ENCODE assay signal across 11 mouse cellular contexts in the genomic region with DNA sequence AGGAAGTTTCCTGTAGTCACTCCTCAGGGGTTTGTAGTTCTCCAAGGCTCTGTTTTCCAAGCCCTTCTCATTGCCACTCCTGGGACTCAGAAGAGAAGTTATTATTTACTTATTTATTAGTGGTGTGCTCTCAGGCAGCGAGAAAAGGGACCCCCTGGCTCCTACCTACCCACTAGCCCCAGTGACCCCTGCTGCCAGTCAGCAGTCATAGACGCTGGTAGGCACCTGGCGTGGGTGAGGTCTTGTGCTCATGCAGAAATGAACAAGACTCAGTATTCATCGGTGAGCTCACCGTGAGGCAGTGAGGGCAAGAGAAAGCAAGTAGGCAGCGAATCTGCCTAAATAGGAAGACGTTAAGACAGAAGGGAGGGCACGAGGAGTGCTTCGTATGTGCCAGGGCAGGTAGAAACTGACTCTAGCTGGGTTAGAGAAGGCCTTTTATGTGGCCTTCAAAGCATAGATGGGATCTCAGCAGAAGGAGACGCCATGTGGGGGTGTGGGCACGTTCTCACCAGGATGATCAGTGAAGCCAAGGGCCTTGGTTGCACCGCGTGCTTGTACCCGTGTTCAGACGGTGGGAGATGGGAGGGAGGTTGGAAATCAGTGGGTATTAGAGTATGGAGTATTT. TPM values are rescaled to one million over a fixed set of nuclear protein-coding genes. Genes with fewer than 3 reads are reported as not detected.
A peak's percentile ranks its signal among the peaks of the same experiment; 100 is the strongest.
DNase-seq lines count a peak whose midpoint lies in the region; ATAC-seq and TF ChIP-seq lines count a peak whose summit lies in the region.
"Had no signal": no experiment of that assay in that cellular context is flagged by ENCODE, and none has a peak within 500 bp of the region (broad histone marks: within the 10 kb centered on the region; RNA-seq: fewer than 3 reads in every experiment).

No protein-coding gene starts in this region.

- 0 out of 2 replicates have a peak overlapping the region, but pooled peaks have one; percentile 6 for H3K27ac ChIP-seq in heart, embryonic 10.5 days
- H3K27ac ChIP-seq in embryonic facial prominence, embryonic 14.5 days (replicated peaks; ENCODE audit: low read depth, low read length) = peak overlapping the region; percentile 54
- H3K27ac ChIP-seq in small intestine, adult 2 months (ENCODE audit: insufficient read depth, low read depth, low read length) = peak overlapping the region; percentile 62
- H3K27ac ChIP-seq: hindbrain, embryonic 10.5 days; neural tube, embryonic 13.5 days had no signal

- no peak overlapping the region for H3K4me3 ChIP-seq in heart, embryonic 10.5 days
- no peak overlapping the region for H3K4me3 ChIP-seq in embryonic facial prominence, embryonic 14.5 days (ENCODE audit: low read depth, low read length)
- H3K4me3 ChIP-seq in small intestine, adult 2 months (ENCODE audit: low read depth, low read length) = no peak overlapping the region
- H3K4me3 ChIP-seq: hindbrain, embryonic 10.5 days; neural tube, embryonic 13.5 days had no signal

- H3K36me3 ChIP-seq in heart, embryonic 10.5 days = no peaks in the 10 kb centered on the region
- H3K36me3 ChIP-seq in embryonic facial prominence, embryonic 14.5 days (ENCODE audit: control insufficient read depth, insufficient read depth, low read length) = no peaks in the 10 kb centered on the region
- no peaks in the 10 kb centered on the region for H3K36me3 ChIP-seq in small intestine, adult 2 months (ENCODE audit: control insufficient read depth, insufficient read depth, low read length)
- H3K36me3 ChIP-seq: hindbrain, embryonic 10.5 days; neural tube, embryonic 13.5 days had no signal

- H3K4me2 ChIP-seq in embryonic facial prominence, embryonic 14.5 days (ENCODE audit: low read depth, low read length) = no peak overlapping the region
- H3K4me2 ChIP-seq: neural tube, embryonic 13.5 days had no signal

- no peaks in the 10 kb centered on the region for H3K9me3 ChIP-seq in heart, embryonic 10.5 days
- H3K9me3 ChIP-seq in embryonic facial prominence, embryonic 14.5 days (ENCODE audit: control insufficient read depth, low read length) = 0 out of 2 replicates have a peak, but pooled peaks cover 5% of the 10 kb centered on the region
- H3K9me3 ChIP-seq: hindbrain, embryonic 10.5 days; neural tube, embryonic 13.5 days had no signal

- H3K27me3 ChIP-seq in heart, embryonic 10.5 days (ENCODE audit: insufficient read depth, poor library complexity, severe bottlenecking) = no peaks in the 10 kb centered on the region
- H3K27me3 ChIP-seq in embryonic facial prominence, embryonic 14.5 days (replicated peaks; ENCODE audit: control insufficient read depth, insufficient read depth, low read length) = no peaks in the 10 kb centered on the region
- H3K27me3 ChIP-seq in small intestine, adult 2 months (ENCODE audit: control insufficient read depth, insufficient read depth, low read length) = no peaks in the 10 kb centered on the region
- H3K27me3 ChIP-seq: neural tube, embryonic 13.5 days had no signal

- DNase-seq in heart, embryonic 10.5 days (ENCODE audit: low spot score) = no peak
- no peak for DNase-seq in heart, postnatal 25 days (ENCODE audit: low spot score)
- peak; percentile 74 for DNase-seq in CD4-positive helper T cell, adult 2 months (ENCODE audit: low read depth, low spot score)
- DNase-seq in embryonic facial prominence, embryonic 14.5 days (ENCODE audit: low spot score) = no peak
- DNase-seq in cerebellum, adult 9-10 months = no peak
- DNase-seq in adrenal gland, adult 8-10 months = no peak
- no peak for DNase-seq in cerebellum, adult 11 months

- TF ChIP-seq POLR2A in small intestine, adult 2 months (IDR thresholded peaks at IDR 0.05; ENCODE audit: low read depth, low read length) = no peak

- no peak for TF ChIP-seq CTCF in small intestine, adult 2 months (IDR thresholded peaks at IDR 0.05; ENCODE audit: extremely low read depth, insufficient read length, insufficient replicate concordance, low read depth, low read length)

- intact Hi-C loops in heart, postnatal 25 days (cut with DNase I) = loop anchor here (5.0 kb wide), 1 partner anchor 44 kb away; no protein-coding TSS in a partner anchor

- peaks cover 17% of the 10 kb centered on the region; the same call in 1 of the 2 replicates for H3K4me1 ChIP-seq in heart, embryonic 10.5 days
- no peaks in the 10 kb centered on the region for H3K4me1 ChIP-seq in embryonic facial prominence, embryonic 14.5 days (ENCODE audit: control insufficient read depth, insufficient read depth, low read length)
- H3K4me1 ChIP-seq in small intestine, adult 2 months (ENCODE audit: control insufficient read depth, insufficient read depth, insufficient read length, low read length) = peaks cover 30% of the 10 kb centered on the region
- H3K4me1 ChIP-seq: neural tube, embryonic 13.5 days had no signal

- ATAC-seq in embryonic facial prominence, embryonic 14.5 days (ENCODE audit: low read depth) = no peak

- 84% methylated on average over 15 of the region's 15 CpGs for WGBS in heart, embryonic 10.5 days
- 84% methylated on average over 15 of the region's 15 CpGs for WGBS in embryonic facial prominence, embryonic 14.5 days
- 79% methylated on average over 15 of the region's 15 CpGs for whole genome bisulfite sequencing in small intestine, adult 2 months

- no peak overlapping the region; the same call in 1 of the 2 replicates for H3K9ac ChIP-seq in embryonic facial prominence, embryonic 14.5 days (ENCODE audit: low read depth, low read length)
- H3K9ac ChIP-seq: forebrain, postnatal 0 days; neural tube, embryonic 13.5 days had no signal

RNA-seq across cellular contexts. Expression of gene S100a2, which starts 3.9 kb away (rescaled TPM):
- not detected in 2 replicates for polyA plus RNA-seq in heart, embryonic 10.5 days (2016; fragmentation: Nextera tagmentation; extraction: Ambion mirVana)
- total RNA-seq in heart, postnatal 25 days (2021) = not detected
- polyA plus RNA-seq in embryonic facial prominence, embryonic 14.5 days (2014; fragmentation: Nextera tagmentation; extraction: Ambion mirVana) = not detected in 2 replicates
- polyA plus RNA-seq in small intestine, adult 2 months (2012; rRNA removed) = not detected in 2 replicates
- total RNA-seq in adrenal gland, adult 8-10 months (2022) = not detected
- total RNA-seq: forebrain, postnatal 0 days had no signal
- polyA plus RNA-seq: forebrain, postnatal 0 days; hindbrain, embryonic 10.5 days; neural tube, embryonic 13.5 days had no signal

RNA-seq across cellular contexts. Expression of gene Gm42674, which starts 15.6 kb away (rescaled TPM):
- polyA plus RNA-seq in heart, embryonic 10.5 days (2016; fragmentation: Nextera tagmentation; extraction: Ambion mirVana) = not detected in 2 replicates
- not detected for total RNA-seq in heart, postnatal 25 days (2021)
- not detected in 2 replicates for polyA plus RNA-seq in embryonic facial prominence, embryonic 14.5 days (2014; fragmentation: Nextera tagmentation; extraction: Ambion mirVana)
- polyA plus RNA-seq in small intestine, adult 2 months (2012; rRNA removed) = not detected in 2 replicates
- total RNA-seq in adrenal gland, adult 8-10 months (2022) = not detected
- total RNA-seq: forebrain, postnatal 0 days had no signal
- polyA plus RNA-seq: forebrain, postnatal 0 days; hindbrain, embryonic 10.5 days; neural tube, embryonic 13.5 days had no signal

RNA-seq across cellular contexts. Expression of gene S100a4, which starts 17.4 kb away (rescaled TPM):
- polyA plus RNA-seq in heart, embryonic 10.5 days (2016; fragmentation: Nextera tagmentation; extraction: Ambion mirVana) = 0.30 and 0.43 TPM in 2 replicates
- total RNA-seq in heart, postnatal 25 days (2021) = 10 to 100 TPM in 1 of 2 experiments, 1 to 10 TPM in 1; 8.0 to 11.2 TPM
- 16.8 and 22.9 TPM in 2 replicates for polyA plus RNA-seq in embryonic facial prominence, embryonic 14.5 days (2014; fragmentation: Nextera tagmentation; extraction: Ambion mirVana)
- polyA plus RNA-seq in small intestine, adult 2 months (2012; rRNA removed) = 1.8 and 3.7 TPM in 2 replicates
- total RNA-seq in adrenal gland, adult 8-10 months (2022) = 10 to 100 TPM in 2 of 4 experiments, 1 to 10 TPM in 2; 7.5 to 22.9 (median 12.5) TPM
- polyA plus RNA-seq: hindbrain, embryonic 10.5 days; neural tube, embryonic 13.5 days had no signal

RNA-seq across cellular contexts. Expression of gene S100a5, which starts 22.2 kb away (rescaled TPM):
- not detected in 2 replicates for polyA plus RNA-seq in heart, embryonic 10.5 days (2016; fragmentation: Nextera tagmentation; extraction: Ambion mirVana)
- not detected for total RNA-seq in heart, postnatal 25 days (2021)
- 1.6 TPM in 1 of 2 replicates, not detected in the other for polyA plus RNA-seq in embryonic facial prominence, embryonic 14.5 days (2014; fragmentation: Nextera tagmentation; extraction: Ambion mirVana)
- polyA plus RNA-seq in small intestine, adult 2 months (2012; rRNA removed) = not detected in 2 replicates
- total RNA-seq in adrenal gland, adult 8-10 months (2022) = not detected
- total RNA-seq: forebrain, postnatal 0 days had no signal
- polyA plus RNA-seq: forebrain, postnatal 0 days; hindbrain, embryonic 10.5 days; neural tube, embryonic 13.5 days had no signal

RNA-seq across cellular contexts. Expression of gene S100a3, which starts 25.8 kb away (rescaled TPM):
- polyA plus RNA-seq in heart, embryonic 10.5 days (2016; fragmentation: Nextera tagmentation; extraction: Ambion mirVana) = 0.31 and 0.44 TPM in 2 replicates
- total RNA-seq in heart, postnatal 25 days (2021) = not detected
- 5.2 and 7.9 TPM in 2 replicates for polyA plus RNA-seq in embryonic facial prominence, embryonic 14.5 days (2014; fragmentation: Nextera tagmentation; extraction: Ambion mirVana)
- polyA plus RNA-seq in small intestine, adult 2 months (2012; rRNA removed) = not detected in 2 replicates
- total RNA-seq in adrenal gland, adult 8-10 months (2022) = not detected

Comparison
In these comparisons a context has a peak if more than half of its experiments do, and no peak if none do; other contexts are left out.
1. H3K27ac ChIP-seq: peak in every context shown above with its lines; median percentile 62 in small intestine, adult 2 months; 54 in embryonic facial prominence, embryonic 14.5 days; 6 in heart, embryonic 10.5 days.